In the genomic region with DNA sequence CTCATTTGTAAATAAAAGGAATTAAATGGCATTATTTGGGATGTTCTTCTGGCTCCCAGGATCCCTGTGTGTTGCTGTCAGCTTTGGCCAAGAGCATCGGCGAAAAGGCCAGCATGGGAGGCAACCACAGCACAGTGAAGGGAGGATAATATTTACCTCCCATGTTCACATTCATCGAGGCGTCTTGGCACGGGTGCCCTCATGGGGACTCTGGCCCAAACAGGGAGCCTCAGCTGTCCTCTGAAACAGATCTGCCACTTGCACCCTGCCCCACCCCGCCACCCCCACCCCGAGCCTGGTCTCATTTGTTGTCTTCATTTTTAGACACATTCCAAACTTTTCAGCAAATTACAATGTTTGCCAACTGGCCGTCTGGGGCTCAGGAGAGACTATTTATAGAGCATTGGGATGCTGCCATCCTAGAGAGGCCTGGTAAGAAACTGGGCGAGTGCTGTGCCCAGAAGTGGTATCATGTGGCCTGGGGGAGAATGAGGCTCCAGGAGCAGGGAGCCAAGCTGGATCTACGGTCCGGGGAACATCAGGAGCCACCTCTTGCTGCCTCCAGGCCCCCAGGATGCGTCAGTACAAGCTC, we compare ENCODE assay signal across 17 mouse cellular contexts. TPM values are rescaled to one million over a fixed set of nuclear protein-coding genes. Genes with fewer than 3 reads are reported as not detected.
DNase-seq lines count a peak whose midpoint lies in the region; ATAC-seq and TF ChIP-seq lines count a peak whose summit lies in the region.
"Had no signal": no experiment of that assay in that cellular context is flagged by ENCODE, and none has a peak within 500 bp of the region (broad histone marks: within the 10 kb centered on the region; RNA-seq: fewer than 3 reads in every experiment).

No protein-coding gene starts in this region.

- ATAC-seq in forebrain, postnatal 0 days, result no peak
- ATAC-seq in forebrain, embryonic 15.5 days (replicated peaks), result no peak
- ATAC-seq in heart, embryonic 13.5 days (ENCODE audit: extremely low read depth, insufficient number of reproducible peaks, low FRiP score, low TSS enrichment), result no peak

- no peaks in the 10 kb centered on the region for H3K36me3 ChIP-seq in forebrain, postnatal 0 days (ENCODE audit: insufficient read depth)
- H3K36me3 ChIP-seq in forebrain, embryonic 15.5 days, result no peaks in the 10 kb centered on the region
- H3K36me3 ChIP-seq in heart, embryonic 13.5 days, result no peaks in the 10 kb centered on the region
- H3K36me3 ChIP-seq: hindbrain, embryonic 10.5 days; kidney, embryonic 15.5 days; neural tube, embryonic 13.5 days had no signal

- 61% methylated on average over 12 of the region's 12 CpGs for WGBS in forebrain, postnatal 0 days
- 66% methylated on average over 12 of the region's 12 CpGs for WGBS in forebrain, embryonic 15.5 days
- WGBS in heart, embryonic 13.5 days, result 68% methylated on average over 12 of the region's 12 CpGs

- no peaks in the 10 kb centered on the region for H3K27me3 ChIP-seq in forebrain, postnatal 0 days (ENCODE audit: insufficient read depth, low read length)
- peaks cover 9% of the 10 kb centered on the region for H3K27me3 ChIP-seq in forebrain, embryonic 15.5 days
- H3K27me3 ChIP-seq in heart, embryonic 13.5 days (replicated peaks), result peaks cover 22% of the 10 kb centered on the region

- H3K9me3 ChIP-seq in forebrain, postnatal 0 days (ENCODE audit: low read length), result no peaks in the 10 kb centered on the region
- H3K9me3 ChIP-seq in forebrain, embryonic 15.5 days, result no peaks in the 10 kb centered on the region
- H3K9me3 ChIP-seq in heart, embryonic 13.5 days, result no peaks in the 10 kb centered on the region
- H3K9me3 ChIP-seq: hindbrain, embryonic 10.5 days; kidney, embryonic 15.5 days; neural tube, embryonic 13.5 days had no signal

- peak; percentile 39 for DNase-seq in forebrain, postnatal 0 days
- DNase-seq in Muller cell, postnatal 12 days (ENCODE audit: inconsistent ontology term), result peak; percentile 52
- DNase-seq in cerebellum, postnatal 10 days, result peak; percentile 62 to 64
- no peak for DNase-seq in kidney, postnatal 10 days
- DNase-seq in thymus, postnatal 14 days, result no peak
- no peak for DNase-seq in spleen, postnatal 10 days (ENCODE audit: low spot score in 2 of 2)
- DNase-seq: thymus, adult 18-20 months had no signal

- no peaks in the 10 kb centered on the region for H3K4me1 ChIP-seq in forebrain, postnatal 0 days (ENCODE audit: insufficient read depth)
- H3K4me1 ChIP-seq in forebrain, embryonic 15.5 days, result no peaks in the 10 kb centered on the region
- H3K4me1 ChIP-seq in heart, embryonic 13.5 days, result peaks cover 20% of the 10 kb centered on the region
- H3K4me1 ChIP-seq: neural tube, embryonic 13.5 days had no signal

- H3K27ac ChIP-seq in forebrain, postnatal 0 days (ENCODE audit: low read depth, low read length), result no peak overlapping the region
- H3K27ac ChIP-seq in forebrain, embryonic 15.5 days (replicated peaks), result no peak overlapping the region
- peak overlapping the region; percentile 42 for H3K27ac ChIP-seq in heart, embryonic 13.5 days (replicated peaks)
- H3K27ac ChIP-seq: hindbrain, embryonic 10.5 days; kidney, embryonic 15.5 days; left cerebral cortex, adult 2 months; liver, embryonic 14.5 days; neural tube, embryonic 13.5 days had no signal

- H3K4me2 ChIP-seq in forebrain, postnatal 0 days (ENCODE audit: low read depth), result no peak overlapping the region
- H3K4me2 ChIP-seq in forebrain, embryonic 15.5 days (replicated peaks), result no peak overlapping the region
- H3K4me2 ChIP-seq in heart, embryonic 13.5 days, result no peak overlapping the region
- H3K4me2 ChIP-seq: kidney, embryonic 15.5 days; neural tube, embryonic 13.5 days had no signal

- TF ChIP-seq CTCF in forebrain, postnatal 0 days (IDR thresholded peaks at IDR 0.05; ENCODE audit: low read depth), result no peak

- H3K4me3 ChIP-seq in forebrain, postnatal 0 days (ENCODE audit: low read depth, low read length), result no peak overlapping the region
- H3K4me3 ChIP-seq in forebrain, embryonic 15.5 days, result no peak overlapping the region
- H3K4me3 ChIP-seq in heart, embryonic 13.5 days, result no peak overlapping the region
- H3K4me3 ChIP-seq: hindbrain, embryonic 10.5 days; kidney, embryonic 15.5 days; left cerebral cortex, adult 2 months; neural tube, embryonic 13.5 days had no signal

- H3K9ac ChIP-seq in forebrain, postnatal 0 days, result no peak overlapping the region
- H3K9ac ChIP-seq in forebrain, embryonic 15.5 days (replicated peaks), result no peak overlapping the region
- H3K9ac ChIP-seq in heart, embryonic 13.5 days, result 0 out of 2 replicates have a peak overlapping the region, but pooled peaks have one; percentile 10
- H3K9ac ChIP-seq: kidney, embryonic 15.5 days; liver, embryonic 14.5 days; neural tube, embryonic 13.5 days had no signal

RNA-seq across cellular contexts. Expression of gene Meox1, which starts 27.3 kb away (rescaled TPM):
- 1.1 and 2.0 TPM in 2 replicates for total RNA-seq in forebrain, postnatal 0 days (2014; rRNA removed)
- 0.58 and 0.68 TPM in 2 replicates for polyA plus RNA-seq in forebrain, postnatal 0 days (2015; fragmentation: Nextera tagmentation; extraction: Ambion mirVana)
- 0.51 and 0.59 TPM in 2 replicates for polyA plus RNA-seq in forebrain, embryonic 15.5 days (2015; fragmentation: Nextera tagmentation; extraction: Ambion mirVana)
- polyA plus RNA-seq in heart, embryonic 13.5 days (2015; fragmentation: Nextera tagmentation; extraction: Ambion mirVana), result 15.6 and 19.4 TPM in 2 replicates
- total RNA-seq: CH12.LX had no signal

RNA-seq across cellular contexts. Expression of gene Sost, which starts 45.4 kb away (rescaled TPM):
- total RNA-seq in forebrain, postnatal 0 days (2014; rRNA removed), result 0.31 TPM in 1 of 2 replicates, not detected in the other
- polyA plus RNA-seq in forebrain, postnatal 0 days (2015; fragmentation: Nextera tagmentation; extraction: Ambion mirVana), result not detected in 2 replicates
- polyA plus RNA-seq in forebrain, embryonic 15.5 days (2015; fragmentation: Nextera tagmentation; extraction: Ambion mirVana), result not detected in 2 replicates
- polyA plus RNA-seq in heart, embryonic 13.5 days (2015; fragmentation: Nextera tagmentation; extraction: Ambion mirVana), result 0.87 and 1.8 TPM in 2 replicates
- total RNA-seq: CH12.LX; left cerebral cortex, adult 2 months; megakaryocyte, adult 5-6 weeks had no signal
- polyA plus RNA-seq: small intestine, adult 2 months had no signal

Comparison
In these comparisons a context has a peak if more than half of its experiments do, and no peak if none do; other contexts are left out.
1. DNase-seq: peak in forebrain, postnatal 0 days (single experiment), Muller cell, postnatal 12 days (single experiment) and cerebellum, postnatal 10 days (2 of 2); none in kidney, postnatal 10 days (single experiment), thymus, postnatal 14 days (single experiment) and spleen, postnatal 10 days (0 of 2).